Mouse (Mus musculus) inflammation-experienced regulatory T-cells, adult 6 months (primary cell): ENCODE data around the gene Psmd14. TPM values are rescaled to one million over a fixed set of nuclear protein-coding genes. Genes with fewer than 3 reads are reported as not detected.

Experiments
- ATAC-seq: one replicate; pipeline ENCODE4 v1.8.0; 2017
- polyA plus RNA-seq, 3 experiments: library from polyadenylated mRNA; unstranded; fragments of 100-300 nt; shearing (Covaris generic); gene quantifications; one replicate each; pipeline ENCODE4 v1.2.1; 2017

Gene Psmd14
- polyA plus RNA-seq, 3 experiments from 2014 or later: 202 to 261 (median 206) TPM

DNA sequence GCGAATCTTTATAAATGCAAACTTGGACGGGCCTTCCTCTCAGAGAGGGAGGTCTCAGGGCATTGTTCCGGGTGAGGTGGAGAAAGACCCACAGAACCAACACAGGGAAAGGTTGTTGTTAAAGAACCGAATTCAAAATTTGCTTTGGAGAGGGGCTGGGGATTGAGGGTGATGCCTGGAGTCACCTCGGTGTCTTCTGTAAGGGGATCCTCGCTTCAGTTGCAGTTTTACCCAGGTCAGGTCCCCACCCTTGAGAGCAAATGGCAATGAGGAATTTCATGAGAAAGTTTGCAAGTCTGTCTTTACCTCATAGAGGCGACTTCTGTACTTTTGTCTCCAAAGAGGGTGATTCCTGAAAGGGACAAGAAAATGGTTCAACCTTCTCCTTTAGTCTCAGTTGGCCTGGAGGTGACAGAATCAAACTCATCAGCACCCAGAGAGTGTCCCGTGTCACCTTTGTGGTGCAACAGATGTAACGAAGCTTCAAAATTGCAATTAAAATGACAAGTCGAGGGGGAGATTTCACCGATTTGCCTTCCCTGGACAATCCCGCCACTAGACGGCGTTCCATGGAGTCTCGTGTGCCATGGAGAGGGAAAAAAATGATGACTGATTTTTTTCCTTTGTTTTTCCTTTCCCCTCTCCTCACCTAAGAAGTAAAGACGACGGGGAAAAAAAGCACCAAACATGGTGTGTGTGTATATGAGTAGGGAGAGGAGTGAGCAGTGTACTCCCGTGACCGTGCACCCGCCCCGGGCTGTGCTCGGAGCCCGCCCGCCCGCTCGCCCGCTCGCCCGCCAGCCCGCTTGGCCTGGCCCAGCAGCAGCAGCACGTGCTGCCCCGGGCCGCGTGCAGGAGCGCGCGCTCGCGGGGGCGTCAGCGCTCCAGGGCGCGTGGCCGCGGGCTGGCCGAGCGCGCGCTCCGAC is 103.3 kb downstream of the Psmd14 start:
- peak; percentile 4 for ATAC-seq

DNA sequence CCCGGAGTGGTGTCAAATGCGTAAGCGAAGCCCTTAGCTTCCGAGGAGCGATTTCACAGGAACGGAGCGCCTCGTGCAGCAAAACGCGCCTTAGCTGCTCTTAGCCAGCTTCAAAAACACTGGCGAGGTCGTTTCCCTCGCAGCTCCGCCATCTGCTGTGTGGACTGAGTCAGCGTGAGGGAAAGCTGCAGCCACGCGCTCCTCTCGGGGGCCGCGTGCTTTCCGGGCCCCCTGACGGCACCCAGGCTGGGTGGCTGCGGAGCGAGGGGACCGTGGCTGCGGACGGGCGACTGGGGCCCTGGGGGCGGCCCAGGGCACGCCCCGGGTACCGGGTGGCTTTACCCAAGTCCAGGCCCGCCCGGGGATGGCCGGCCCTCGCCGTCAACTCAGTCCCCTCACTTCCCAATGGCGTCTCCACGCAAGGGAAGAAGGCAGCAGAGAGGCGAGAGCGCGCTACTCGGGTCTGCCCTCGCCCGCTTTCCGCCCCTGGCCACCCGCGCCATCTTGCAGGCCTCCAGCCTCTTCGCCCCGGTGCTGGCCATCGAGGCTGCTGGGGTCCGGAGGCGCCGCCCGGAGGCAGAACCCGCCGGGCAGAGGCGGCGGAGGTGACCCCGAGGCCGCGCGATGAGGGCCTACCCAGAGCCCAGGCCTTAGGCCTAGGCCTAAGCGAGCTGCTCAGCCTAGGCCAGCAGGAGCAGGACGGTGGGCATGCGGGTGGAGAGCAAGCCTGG is 104.3 kb downstream of the Psmd14 start:
- ATAC-seq: no peak

DNA sequence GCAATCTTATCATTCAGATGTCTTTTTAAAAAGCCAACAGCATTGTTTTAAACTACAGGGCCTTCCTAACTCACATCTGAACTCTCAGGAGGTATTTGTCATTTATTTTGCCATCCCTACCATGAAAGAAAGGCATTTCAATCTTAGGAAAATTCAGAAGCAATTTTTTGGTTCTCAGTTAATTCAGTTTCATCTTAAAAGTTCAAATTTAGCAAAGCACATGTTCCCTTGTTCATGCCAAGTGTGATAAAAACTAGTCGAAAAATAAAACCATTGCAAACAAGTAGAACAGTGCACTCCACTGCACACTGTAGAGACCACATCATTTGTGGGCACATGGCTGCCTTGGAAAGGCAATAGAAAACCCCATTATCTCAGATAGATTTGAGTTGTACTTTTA is 106.7 kb downstream of the Psmd14 start:
- no peak for ATAC-seq

DNA sequence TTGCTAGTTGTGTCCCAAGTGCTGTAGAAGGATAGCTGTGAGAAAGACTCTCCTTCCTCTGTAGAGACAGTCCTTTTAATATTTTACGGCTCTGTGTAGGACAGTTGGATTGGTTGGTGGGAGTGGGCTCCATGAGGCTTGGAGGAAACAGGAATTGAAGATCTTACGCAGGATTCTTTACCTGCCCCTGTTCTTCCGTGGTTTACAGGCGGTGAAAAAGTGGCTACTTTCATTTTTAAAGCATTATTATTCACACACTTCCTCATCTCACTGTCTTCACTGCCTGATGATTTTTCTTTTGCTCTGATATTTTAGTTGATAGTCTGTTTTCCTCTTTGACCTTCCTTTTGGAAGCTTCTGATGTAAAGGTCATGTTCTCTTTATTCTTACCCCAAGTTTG is 108.7 kb downstream of the Psmd14 start:
- no peak for ATAC-seq

DNA sequence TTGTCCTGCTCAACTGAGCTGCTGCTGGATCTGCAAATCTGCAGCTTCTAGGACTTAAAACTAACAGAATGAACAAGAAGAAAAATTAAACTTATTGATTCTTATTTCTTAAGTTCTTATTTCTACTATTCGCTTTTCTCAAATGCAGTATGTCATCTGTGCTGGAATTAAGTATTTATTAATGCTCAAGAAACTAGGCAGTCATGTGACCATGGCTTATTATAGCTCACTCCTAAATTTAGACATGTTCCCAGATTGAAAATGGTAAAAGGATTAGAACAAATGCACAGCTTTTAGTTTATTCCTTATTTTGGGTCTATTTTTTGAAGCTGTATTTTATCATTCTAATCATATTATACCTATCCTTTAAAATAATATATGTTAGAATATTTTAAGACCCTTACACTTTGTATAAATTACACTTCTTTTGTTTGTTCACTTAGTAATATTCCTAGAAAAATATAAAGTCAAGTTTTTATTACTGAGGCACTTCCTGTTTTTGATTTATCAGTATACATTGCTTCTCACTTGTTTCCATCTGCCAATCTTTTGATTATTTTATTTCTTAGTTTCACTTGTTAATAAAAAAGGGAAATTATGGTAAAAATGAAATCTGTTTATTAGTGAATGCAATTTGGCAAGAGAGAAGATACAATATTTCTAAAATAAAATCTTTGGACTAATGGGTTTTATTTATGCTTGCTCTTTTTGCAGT is 112.1 kb downstream of the Psmd14 start:
- ATAC-seq: no peak

- no peak for ATAC-seq
Observed at GRCm38 (mm10) chr2:61837243-61837806, 125.8 kb downstream of the Psmd14 start.

Other genes with a start within 250 kb of the Psmd14 start
- 100 to 1,000 TPM; 245 to 330 (median 251) TPM for gene Tank, start 133.1 kb upstream of the Psmd14 start, polyA plus RNA-seq
- not detected for gene Tbr1, start 91.2 kb downstream of the Psmd14 start, polyA plus RNA-seq